Mouse (Mus musculus) urinary bladder, postnatal 36 days (tissue): ENCODE data around the gene Glrp1.

Source experiments
- DNase-seq, 2 experiments: peaks; one replicate each; pipeline ENCODE4 v3.0.0; 2022; ENCODE audit warnings: low spot score in 2 of 2, mixed read lengths in 1 of 2

Glrp1 gene

DNA sequence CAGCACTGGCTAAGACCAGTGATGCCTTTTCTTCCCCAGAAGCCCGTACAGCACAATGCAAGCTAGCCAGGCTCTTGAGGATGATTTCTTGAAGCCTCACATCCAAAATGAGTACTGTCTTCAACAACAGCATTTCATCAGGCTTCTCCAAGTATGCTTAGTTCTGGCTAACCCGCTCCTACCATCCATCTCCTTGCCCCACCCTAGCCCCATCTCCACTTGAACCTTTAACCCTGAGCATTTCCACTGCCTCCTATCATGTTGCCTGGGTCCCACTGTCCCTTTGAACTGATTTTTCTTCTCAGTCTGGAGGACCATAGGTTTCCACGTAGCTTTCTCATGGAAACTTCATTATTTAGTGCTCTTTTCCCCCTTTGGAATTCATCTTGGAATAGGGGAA is 17.5 kb downstream of the Glrp1 start:
- no peak for DNase-seq

DNA sequence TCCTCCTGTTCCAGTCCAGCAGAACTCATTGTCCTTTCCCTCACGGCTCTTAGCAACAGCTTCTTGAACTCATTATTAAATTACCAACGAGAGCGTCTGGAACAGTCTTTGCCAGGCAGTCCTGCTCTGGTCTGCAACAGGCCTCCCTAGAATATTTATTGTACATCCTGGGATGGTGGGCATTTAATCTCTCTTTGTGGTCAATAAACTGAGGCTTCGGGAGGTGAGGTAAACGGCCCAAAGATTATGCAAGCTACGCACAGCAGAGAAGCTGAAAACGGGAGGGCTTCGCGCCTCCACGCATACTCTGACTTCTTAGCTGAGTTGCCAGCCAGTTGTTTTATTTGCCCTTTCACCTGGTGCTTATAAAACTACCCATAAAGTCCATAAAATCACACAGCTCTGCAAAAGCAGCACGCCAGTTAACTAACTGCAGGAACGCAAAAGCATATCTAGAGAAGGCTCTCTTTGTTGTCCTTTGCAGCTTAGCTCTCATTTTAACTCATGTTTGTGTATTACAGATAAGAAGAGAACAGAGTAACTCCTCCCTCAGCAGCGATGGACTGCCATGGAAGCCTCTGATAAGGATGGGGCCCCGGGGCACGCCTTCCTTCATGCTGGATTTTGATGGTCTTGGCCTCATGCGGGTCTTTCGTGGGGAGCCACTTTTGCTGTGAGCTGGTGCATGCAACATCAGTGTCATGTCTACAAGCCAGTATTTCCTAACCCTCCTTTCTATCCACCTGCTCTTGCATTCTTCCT is 18.1 kb downstream of the Glrp1 start:
- no peak for DNase-seq

DNA sequence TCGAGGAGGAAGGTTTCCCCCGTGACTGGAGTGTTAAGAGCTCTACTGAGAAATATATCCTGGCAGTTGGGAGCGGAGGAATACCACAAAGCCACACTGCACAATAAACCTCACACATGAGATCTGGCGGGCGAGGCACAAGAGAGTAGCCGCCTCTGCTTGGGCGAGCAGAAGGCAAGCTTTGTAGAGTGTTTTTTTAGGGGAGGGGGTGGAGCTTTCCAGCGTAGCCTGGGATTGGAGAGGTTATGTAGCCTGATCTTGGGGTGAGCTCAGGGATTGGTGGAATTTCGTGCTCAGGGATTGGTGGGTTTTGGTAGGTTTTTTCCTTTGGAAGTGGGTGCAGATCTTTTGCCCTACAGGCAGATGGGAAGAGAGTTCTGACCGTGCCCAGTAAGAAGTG is 19.7 kb downstream of the Glrp1 start:
- no peak for DNase-seq

DNA sequence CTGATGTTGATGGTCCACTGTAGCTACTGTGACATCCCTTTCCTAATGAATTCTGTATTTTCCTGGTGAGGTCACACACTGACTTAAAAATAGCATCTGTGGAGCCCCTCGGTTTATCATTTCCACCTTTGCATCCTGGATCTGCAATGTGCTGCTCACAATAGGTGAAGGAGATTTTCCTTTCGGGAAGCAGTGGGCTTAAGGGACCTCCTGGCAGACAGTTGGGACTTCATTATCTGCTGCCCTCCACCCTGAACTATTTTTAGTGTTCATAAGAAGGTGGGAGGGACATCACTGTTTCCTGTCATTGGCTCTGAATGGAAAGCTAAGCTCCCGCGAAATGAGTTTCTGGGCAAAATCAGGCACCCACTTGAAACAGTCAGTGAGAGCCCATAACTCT is 20.9 kb downstream of the Glrp1 start:
- DNase-seq = no peak

DNA sequence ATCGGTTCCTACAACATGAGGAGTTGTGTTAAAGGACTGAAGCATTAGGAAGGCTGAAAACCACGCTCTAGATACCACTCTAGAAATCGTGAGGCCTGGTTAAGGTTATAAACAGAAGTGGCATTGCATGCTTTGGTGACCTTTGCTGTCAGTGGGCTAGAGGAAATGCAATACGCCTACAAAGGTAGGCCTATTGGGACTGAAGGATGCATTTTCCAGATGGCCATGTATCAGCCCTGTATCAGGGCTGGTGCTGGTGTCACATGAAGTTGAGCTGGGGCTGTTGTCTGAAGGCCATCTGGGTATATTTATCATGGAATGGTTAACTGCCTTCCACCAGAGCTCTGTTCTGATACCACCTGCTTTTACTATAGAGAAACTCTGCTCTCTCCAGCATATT is 23.5 kb downstream of the Glrp1 start:
- DNase-seq = no peak

DNA sequence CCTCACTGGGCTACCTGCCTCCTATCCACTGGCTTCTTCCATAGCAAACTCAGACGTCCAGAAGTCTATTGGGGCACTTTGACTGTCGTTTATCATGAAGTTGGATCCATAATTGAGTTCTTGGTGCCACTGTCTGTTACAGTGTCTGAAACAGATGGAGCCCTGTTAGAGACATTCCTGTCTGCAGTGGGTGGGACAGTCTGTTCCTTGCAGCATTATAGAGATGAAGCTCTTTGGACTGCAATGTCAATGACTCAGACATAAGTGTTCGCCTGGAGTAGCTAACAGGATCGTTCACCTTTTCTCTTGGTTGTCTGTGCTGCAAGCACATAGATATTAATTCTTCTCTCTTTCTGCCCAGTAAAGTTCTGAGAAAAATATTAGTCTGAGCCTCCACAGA is 25.8 kb downstream of the Glrp1 start:
- no peak for DNase-seq

DNA sequence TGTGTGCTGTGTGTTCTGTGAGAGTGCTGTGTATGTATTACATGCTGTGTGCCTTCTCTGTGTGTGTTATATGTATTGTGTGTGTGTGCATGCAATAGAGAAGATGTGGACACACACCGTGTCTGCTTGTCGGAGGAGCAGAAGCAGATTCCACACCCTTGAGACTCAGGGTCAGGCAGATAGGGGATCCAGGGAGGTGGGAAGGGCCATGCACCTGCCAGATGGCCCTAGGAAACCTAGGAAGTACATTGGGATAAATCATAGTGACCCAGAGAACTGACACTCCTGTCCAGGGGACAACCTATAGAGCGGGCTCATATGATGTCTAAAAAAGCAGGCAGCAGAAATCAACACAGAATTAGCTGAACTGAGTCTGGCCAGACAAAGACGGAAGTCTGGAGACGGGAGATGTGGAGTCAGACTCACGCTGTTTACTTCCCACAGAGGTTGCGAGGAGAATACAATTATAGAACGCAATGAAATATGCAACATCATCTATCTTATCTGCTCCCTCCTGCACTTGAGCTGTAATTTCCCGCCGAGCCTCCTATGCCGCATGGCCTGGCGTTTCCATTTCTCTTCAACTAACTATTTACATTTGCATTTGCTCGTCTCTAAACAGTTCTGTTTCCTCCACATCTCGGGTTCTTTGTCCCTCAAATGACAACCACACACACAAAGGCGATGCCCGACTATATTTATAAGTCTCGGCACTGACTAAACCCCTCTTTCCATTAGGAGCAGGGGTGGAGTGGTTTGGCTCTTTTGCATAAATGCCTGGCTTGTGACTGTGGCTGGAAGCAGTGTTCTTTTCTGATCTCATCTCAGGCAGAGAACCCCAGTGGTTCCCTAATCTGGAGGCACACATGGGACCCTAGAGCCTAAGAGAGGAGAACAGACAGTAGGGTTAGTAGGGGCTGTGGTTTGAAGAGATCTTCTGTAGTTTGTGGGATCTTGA is 27.4 kb downstream of the Glrp1 start:
- DNase-seq = no peak

DNA sequence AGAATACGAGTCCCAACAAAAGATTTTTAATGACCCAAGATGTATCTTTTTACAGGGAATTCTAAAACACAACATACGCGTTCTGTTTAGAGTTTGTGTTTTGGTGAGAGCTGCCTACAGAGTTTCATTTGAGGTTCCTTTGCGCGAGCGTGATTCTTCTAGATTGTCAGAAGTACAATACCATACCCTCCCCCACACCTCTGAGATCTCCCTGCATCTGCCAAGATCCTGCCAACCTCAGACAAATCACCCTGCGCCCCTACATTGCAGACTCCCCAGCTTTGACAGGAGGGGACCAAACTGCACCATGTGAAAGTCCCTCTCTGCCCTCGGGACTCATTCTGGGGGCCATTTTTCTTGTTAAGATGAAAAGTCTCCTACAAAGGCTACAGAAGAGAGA is 29.3 kb downstream of the Glrp1 start:
- DNase-seq = no peak

DNA sequence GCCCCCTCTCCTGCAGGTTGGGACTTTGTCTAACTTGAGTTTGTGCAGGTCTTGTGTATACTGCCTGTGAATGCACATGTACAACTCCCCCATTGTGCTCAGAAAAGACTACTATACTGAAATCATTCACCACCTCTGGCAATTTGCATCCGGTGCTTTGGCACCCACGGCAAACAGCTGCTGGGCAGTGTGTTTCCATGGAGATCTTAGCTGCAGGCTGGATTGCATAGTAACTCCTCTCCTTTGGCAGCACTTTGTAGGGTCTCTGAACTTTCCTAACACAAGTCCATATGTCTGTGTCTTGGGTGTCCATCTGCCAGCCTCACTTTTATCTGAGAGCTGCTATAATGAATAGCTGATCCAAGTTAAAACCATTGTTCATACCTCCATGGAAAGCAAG is 31.7 kb downstream of the Glrp1 start:
- DNase-seq = no peak

DNA sequence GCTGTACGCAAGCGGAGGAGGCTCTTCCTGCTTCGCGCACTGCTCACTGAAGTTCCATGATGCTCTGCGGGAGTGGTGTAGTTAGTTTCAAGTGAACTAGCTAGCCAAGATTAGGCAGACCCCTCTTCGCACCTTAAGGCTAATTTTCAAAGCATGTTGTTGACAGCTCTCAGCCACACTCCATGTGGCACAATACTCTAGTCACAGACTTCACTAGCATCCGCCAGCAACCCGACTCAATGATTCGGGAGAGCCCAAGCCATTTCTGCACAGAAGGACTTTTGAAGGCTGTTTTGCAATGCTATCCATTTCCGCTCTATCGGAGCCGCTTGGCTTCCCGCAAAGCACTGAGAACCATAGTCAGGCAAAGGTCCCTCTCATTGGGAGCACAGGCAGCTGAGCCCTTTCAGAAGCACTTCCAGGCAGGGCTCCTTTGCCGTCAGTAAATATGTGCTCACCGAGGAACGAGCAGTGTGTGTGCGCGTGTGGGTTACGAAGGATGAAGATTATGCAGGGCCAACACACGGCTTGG is 33.2 kb downstream of the Glrp1 start:
- DNase-seq = no peak

DNA sequence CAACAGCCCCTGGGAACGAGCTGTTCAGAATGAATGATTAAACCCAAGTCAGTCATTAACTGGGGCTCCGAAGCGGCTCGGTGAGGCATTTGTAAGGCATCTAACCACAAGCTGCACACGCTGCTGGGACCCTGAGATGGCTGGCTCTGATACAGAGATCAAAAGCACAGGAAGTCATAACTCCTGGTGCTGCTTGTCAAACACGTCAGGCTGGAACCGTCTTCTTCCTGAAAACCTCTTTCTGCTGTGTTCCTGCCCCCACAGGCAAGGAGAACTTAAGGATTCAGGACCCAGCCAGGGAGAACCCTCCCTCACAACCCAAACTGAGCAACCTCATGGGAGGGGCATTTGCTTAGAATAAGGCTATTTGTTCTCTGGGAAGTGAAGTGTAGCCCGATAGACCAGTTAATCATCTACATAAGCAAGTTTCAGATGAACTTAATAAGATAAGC is 34.3 kb downstream of the Glrp1 start:
- DNase-seq = peak; percentile 44 to 49

DNA sequence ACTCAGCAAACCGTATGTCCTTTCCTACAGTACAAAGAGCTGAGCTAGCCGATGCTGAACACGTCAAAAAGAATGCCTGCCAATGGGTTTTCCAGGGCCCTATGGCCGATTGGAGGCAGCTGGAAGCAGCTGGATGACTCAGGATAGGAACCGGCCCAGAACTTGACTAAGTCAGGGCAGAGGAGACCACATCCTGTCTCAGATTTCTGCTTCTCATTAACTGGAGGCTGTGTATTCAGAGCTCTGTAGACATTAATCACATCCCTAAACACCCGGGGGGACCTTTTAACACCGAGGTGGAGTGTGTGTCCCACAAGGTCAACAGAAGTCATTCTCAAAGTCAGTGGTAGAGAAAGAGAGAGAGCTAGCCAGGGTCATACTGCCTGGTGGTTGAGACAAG is 35.3 kb downstream of the Glrp1 start:
- DNase-seq = peak; percentile 50 to 54

DNA sequence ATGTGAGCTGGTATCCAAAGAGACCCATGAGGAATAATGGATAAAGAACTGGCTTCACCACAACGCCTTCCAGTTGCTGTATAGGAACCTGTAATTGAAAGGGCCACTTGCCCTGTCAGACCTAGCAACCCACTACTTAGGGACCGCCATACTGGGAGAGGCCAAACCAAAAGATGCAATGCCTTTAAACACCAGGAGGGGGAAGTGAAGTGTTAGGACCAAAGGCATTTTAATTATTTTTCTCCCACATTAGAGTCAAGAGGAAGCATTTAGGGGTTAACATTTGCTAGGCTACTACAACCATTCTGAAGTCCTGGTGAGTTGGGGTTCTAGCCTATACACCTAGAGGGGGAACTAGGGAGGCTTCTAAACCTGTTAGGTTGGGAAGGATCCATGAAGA is 36.0 kb downstream of the Glrp1 start:
- no peak for DNase-seq

DNA sequence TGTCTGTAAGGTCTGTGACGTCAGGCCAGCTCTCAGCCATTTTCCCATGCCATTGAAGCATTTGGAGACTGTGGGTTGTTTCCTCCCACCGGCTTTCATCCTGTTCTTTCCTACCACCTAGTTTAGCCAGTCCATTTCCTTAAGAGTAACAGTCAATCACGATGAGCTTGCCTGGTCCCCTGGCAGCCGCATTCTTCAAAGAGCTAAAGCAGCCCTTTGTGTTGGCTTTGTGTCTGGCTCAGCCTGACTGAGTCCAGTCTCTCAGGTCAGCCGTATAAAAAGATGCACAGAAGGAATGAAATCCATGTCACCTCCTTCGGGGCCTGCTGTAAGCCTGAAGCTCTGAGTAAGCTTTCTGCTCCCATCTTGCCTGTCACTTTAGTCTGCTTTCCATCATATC is 37.6 kb downstream of the Glrp1 start:
- DNase-seq = no peak

DNA sequence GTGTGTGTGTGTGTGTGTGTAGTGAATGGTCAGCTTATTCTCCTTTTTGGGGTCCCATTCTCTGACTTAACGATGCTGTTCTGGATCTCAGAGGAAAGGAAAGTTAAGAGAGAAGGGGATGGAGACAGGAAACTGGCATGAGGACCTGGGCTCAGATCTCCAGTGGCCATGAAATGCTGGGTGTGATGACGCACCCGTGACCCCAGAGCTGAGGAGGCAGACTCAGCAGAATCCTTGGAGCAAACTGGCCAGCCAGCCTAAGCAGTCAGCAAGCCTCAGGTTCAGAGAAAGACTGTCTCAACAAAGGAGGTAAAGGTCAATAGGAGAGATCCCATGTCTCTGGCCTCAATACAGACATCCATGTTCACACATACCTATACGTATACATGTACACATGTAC is 40.1 kb downstream of the Glrp1 start:
- DNase-seq = no peak

DNA sequence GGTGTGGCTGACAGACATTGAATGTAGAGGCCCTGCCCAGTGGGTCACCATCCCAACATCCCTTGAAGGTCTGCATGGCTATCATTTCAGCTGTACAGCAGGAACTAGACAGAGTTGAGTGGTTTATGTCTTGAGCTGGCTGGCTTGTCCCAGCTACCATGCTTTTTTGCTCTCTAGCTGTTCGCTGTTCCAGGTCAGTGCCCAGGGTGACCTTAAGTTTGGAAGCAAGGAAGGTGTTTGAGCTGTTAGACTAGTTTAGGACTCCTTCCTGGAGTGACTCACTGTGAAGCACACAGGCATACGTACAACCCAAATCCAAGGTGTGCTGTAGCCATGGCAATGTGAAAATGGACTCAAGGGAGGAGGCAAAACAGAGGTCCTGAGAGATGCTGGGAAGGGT is 41.5 kb downstream of the Glrp1 start:
- DNase-seq = no peak

DNA sequence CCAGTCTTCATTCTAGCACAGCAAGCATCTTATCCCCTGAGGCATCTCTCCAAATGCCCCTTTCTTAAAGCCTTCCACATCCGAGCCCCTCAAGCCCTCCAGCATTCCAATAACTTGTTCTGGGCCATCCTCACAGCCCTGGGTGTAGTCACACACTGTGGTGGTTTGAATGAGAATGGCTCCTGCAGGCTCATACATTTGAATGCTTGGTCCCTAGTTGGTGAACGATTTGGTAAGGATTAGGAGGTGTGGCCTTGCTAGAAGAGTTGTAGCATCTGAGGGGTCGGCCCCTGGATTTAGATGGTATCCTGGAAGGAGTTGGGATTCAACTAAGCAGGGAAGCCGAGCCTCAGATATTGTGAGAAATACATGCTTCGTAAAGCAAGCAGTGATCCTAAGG is 42.0 kb downstream of the Glrp1 start:
- no peak for DNase-seq

DNA sequence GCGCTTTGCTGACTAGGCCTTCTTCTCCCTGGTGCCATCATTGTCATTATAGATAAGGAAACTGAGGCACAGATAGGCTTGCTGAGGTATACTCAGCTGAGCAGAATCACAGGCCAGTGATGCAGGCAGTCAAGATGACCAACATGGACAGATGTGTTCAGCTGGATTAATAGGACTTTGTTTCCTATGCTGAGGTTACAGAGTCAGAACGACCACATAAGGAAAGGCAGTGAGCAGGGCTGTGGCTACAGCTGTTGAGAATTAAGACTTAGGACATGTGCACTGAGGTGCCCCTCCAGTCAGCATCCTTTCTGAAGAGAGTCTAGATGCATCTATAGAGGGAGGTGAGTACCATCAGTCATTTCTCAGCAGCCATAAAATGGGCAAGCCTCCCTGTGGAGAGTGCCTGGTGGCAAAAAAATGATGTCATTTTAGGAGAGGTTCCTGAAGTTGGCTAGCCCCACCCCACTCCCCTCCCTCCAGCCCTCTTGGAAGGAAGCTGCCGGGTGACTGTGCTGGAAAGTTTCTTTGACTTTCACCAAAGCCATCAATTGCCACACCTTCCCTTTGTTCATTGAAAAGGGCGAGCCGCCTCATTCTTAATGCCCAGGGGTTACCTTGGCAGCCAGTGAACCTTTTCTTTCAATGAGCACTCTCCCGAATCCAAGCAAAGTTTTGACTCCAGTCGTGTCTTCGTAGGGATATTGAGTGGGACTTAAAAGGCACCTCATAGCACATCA is 43.4 kb downstream of the Glrp1 start:
- no peak for DNase-seq

DNA sequence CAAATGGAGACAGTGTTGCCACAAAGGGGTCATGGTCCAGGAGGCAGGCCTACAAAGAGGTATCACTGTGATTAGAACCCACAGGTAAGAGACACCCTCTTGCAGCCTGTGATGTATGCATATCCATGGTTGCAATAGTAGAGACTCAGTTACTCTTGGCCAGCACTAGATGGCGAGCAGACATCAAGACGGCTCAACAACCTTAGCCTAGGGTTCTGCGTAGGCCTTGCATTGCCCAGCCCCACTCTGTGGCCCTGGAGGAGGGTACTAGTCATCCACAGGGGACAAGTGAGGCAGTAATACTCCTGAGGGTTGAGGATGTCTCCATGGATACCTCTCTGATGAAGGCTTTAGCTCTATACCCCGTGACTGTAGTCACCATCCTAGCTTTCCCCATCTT is 44.1 kb downstream of the Glrp1 start:
- DNase-seq = no peak

DNA sequence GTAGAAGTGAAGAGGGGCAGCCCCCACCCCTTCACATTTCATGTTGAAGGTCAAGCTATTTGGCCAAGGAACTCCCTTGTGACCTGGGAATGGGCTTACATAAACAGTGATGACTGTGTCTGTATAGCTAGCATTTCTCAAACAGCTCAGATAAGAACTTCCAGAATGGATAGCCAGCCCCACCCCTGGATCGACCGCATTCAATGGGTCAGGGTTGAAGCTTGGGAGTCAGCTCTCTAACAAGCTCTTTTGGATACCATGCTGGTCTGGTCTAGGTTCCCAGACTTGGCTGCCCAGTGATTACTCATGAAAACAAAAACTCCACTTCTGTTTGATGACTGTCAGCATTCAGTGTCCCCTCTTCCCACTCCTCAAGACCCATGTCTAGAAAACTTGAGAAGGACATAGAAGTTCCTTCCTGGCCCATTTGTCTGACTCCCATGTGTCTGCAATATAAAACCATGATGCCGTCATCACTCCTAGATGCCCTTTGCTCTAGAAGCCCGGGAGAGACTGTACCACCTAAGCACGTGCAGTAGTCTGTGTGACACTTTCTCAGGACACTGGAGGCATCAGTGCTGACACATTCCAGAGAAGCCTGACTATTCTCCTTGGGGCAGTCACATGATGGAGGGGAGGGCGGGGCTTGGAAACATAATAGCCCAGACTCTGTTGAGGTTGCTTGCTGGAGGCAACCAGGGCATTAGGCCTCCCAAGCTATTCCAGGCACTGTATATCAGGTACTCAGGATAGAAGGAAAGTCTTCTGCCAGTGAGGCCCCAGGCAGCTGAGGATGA is 45.6 kb downstream of the Glrp1 start:
- DNase-seq = no peak

DNA sequence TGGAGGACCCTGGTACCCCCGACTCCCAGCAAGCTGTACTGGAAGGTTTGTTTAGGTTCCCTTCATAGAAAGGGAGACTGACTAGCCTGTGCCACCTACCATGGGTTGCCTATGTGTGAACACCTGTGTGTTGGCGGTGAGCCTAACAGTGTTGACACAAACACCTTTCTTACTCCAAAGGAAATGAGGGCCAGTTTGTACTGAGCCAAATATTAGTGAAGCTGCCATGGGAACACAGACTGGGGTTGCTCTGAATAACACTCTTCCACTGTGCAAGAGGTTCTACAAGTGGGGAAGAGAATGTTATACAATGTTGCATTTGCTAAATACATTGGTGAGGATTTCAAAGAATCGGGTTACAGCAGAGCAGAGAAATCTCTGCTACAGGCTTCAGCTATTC is 46.6 kb downstream of the Glrp1 start:
- no peak for DNase-seq
